Comparison of ENCODE assay signal across 10 mouse cellular contexts in genomic region chr17:8368570-8368969, GRCm38 (mm10). TPM values are rescaled to one million over a fixed set of nuclear protein-coding genes. Genes with fewer than 3 reads are reported as not detected.
A peak's percentile ranks its signal among the peaks of the same experiment; 100 is the strongest.
DNase-seq lines count a peak whose midpoint lies in the region; ATAC-seq lines count a peak whose summit lies in the region.
"Had no signal": no experiment of that assay in that cellular context is flagged by ENCODE, and none has a peak within 500 bp of the region (broad histone marks: within the 10 kb centered on the region; RNA-seq: fewer than 3 reads in every experiment).

No protein-coding gene starts in this region.

- no peaks in the 10 kb centered on the region for H3K9me3 ChIP-seq in heart, embryonic 12.5 days (replicated peaks)
- H3K9me3 ChIP-seq in limb, embryonic 10.5 days (replicated peaks): no peaks in the 10 kb centered on the region

- no peak for ATAC-seq in heart, embryonic 12.5 days (ENCODE audit: insufficient number of reproducible peaks, low FRiP score)

- WGBS in heart, embryonic 12.5 days: 14% methylated on average over 8 of the region's 8 CpGs
- WGBS in limb, embryonic 10.5 days: 24% methylated on average over 8 of the region's 8 CpGs

- H3K36me3 ChIP-seq in heart, embryonic 12.5 days: no peaks in the 10 kb centered on the region
- no peaks in the 10 kb centered on the region for H3K36me3 ChIP-seq in limb, embryonic 10.5 days

- H3K27me3 ChIP-seq in heart, embryonic 12.5 days (replicated peaks): peaks cover 23% of the 10 kb centered on the region
- H3K27me3 ChIP-seq in limb, embryonic 10.5 days (ENCODE audit: low read depth, poor library complexity, severe bottlenecking): peaks cover 24% of the 10 kb centered on the region; the same call in 1 of the 2 replicates

- H3K4me1 ChIP-seq in heart, embryonic 12.5 days (replicated peaks): peaks cover 26% of the 10 kb centered on the region
- peaks cover 61% of the 10 kb centered on the region for H3K4me1 ChIP-seq in limb, embryonic 10.5 days

- H3K4me2 ChIP-seq in heart, embryonic 12.5 days: peak overlapping the region; percentile 37; the same call in 1 of the 2 replicates

- H3K9ac ChIP-seq in heart, embryonic 12.5 days: no peak overlapping the region

- no peak overlapping the region for H3K27ac ChIP-seq in heart, embryonic 12.5 days (ENCODE audit: poor library complexity, severe bottlenecking)
- peak overlapping the region; percentile 77 for H3K27ac ChIP-seq in limb, embryonic 10.5 days

- no peak for DNase-seq in heart, adult 11 months
- DNase-seq in frontal cortex, postnatal 14 days (ENCODE audit: low spot score in 2 of 2): peak; percentile 41 to 62
- no peak for DNase-seq in limb, embryonic 10.5 days (ENCODE audit: low spot score)
- peak; percentile 66 for DNase-seq in right cerebral cortex, postnatal 25 days
- no peak for DNase-seq in adrenal gland, adult 2 months
- DNase-seq in heart, adult 18-20 months: no peak
- DNase-seq in ovary, postnatal 10 days (ENCODE audit: low spot score): no peak
- DNase-seq: kidney, postnatal 25 days had no signal

- no peak overlapping the region for H3K4me3 ChIP-seq in heart, embryonic 12.5 days
- H3K4me3 ChIP-seq in limb, embryonic 10.5 days: no peak overlapping the region

RNA-seq across cellular contexts. Expression of gene T2, which starts 12.8 kb away (rescaled TPM):
- polyA plus RNA-seq in heart, embryonic 12.5 days (2016; fragmentation: Nextera tagmentation; extraction: Ambion mirVana): 1.0 and 1.1 TPM in 2 replicates
- 0.75 and 1.1 TPM in 2 replicates for polyA plus RNA-seq in limb, embryonic 10.5 days (2016; fragmentation: Nextera tagmentation; extraction: Ambion mirVana)
- not detected for total RNA-seq in adrenal gland, adult 2 months (2021)
- not detected in 2 replicates for polyA plus RNA-seq in adrenal gland, adult 2 months (2012; rRNA removed)
- total RNA-seq in heart, adult 18-20 months (2021): under 1 TPM; 0.59 to 0.65 TPM
- total RNA-seq: neutrophil, adult 5-6 weeks had no signal

RNA-seq across cellular contexts. Expression of gene Prr18, which starts 31.3 kb away (rescaled TPM):
- polyA plus RNA-seq in heart, embryonic 12.5 days (2016; fragmentation: Nextera tagmentation; extraction: Ambion mirVana): 0.10 and 0.14 TPM in 2 replicates
- 0.29 and 0.31 TPM in 2 replicates for polyA plus RNA-seq in limb, embryonic 10.5 days (2016; fragmentation: Nextera tagmentation; extraction: Ambion mirVana)
- total RNA-seq in adrenal gland, adult 2 months (2021): under 1 TPM; 0.14 to 0.49 TPM
- polyA plus RNA-seq in adrenal gland, adult 2 months (2012; rRNA removed): 0.25 and 0.38 TPM in 2 replicates
- under 1 TPM; 0.25 to 0.26 TPM for total RNA-seq in heart, adult 18-20 months (2021)

RNA-seq across cellular contexts. Expression of gene Sft2d1, which starts 57.7 kb away (rescaled TPM):
- 69.6 and 73.6 TPM in 2 replicates for polyA plus RNA-seq in heart, embryonic 12.5 days (2016; fragmentation: Nextera tagmentation; extraction: Ambion mirVana)
- 57.0 and 57.7 TPM in 2 replicates for polyA plus RNA-seq in limb, embryonic 10.5 days (2016; fragmentation: Nextera tagmentation; extraction: Ambion mirVana)
- total RNA-seq in adrenal gland, adult 2 months (2021): 10 to 100 TPM; 32.8 to 39.7 TPM
- polyA plus RNA-seq in adrenal gland, adult 2 months (2012; rRNA removed): 108 and 123 TPM in 2 replicates
- 10 to 100 TPM; 16.4 to 17.8 TPM for total RNA-seq in heart, adult 18-20 months (2021)

Comparison
In these comparisons a context has a peak if more than half of its experiments do, and no peak if none do; other contexts are left out.
1. DNase-seq: peak in frontal cortex, postnatal 14 days (2 of 2) and right cerebral cortex, postnatal 25 days (single experiment); none in heart, adult 11 months (single experiment), limb, embryonic 10.5 days (single experiment), adrenal gland, adult 2 months (single experiment), heart, adult 18-20 months (0 of 2) and ovary, postnatal 10 days (single experiment).